Mouse (Mus musculus): ENCODE measurements at regions not wholly inside any gene's neighbourhood (a gene's known extent, or its start where the extent isn't known, plus 50 kb on each side); places are given as distances from the start of the nearest gene placed in this dataset.

- H3K27me3 ChIP-seq, result no peaks in the 10 kb centered on the region
- no peaks in the 10 kb centered on the region for H3K36me3 ChIP-seq
- ATAC-seq (ENCODE audit: insufficient number of reproducible peaks, insufficient read depth, low FRiP score, low TSS enrichment, low read depth), result no peak
- H3K9ac ChIP-seq, result no peak overlapping the region
- WGBS, result 82% methylated on average over 9 of the region's 9 CpGs
- no peaks in the 10 kb centered on the region for H3K9me3 ChIP-seq
- H3K4me1 ChIP-seq, result peaks cover 7% of the 10 kb centered on the region; the same call in 1 of the 2 replicates
- no peak overlapping the region for H3K27ac ChIP-seq
- no peak overlapping the region for H3K4me3 ChIP-seq
- H3K4me2 ChIP-seq, result no peak overlapping the region
Measured at GRCm38 (mm10) chr4:9144226-9145215, 905.7 kb upstream of the Car8 start.

- no peak overlapping the region for H3K4me3 ChIP-seq
- H3K4me1 ChIP-seq, result peaks cover 6% of the 10 kb centered on the region; the same call in 1 of the 2 replicates
- 87% methylated on average over 3 of the region's 3 CpGs for WGBS
- no peak for ATAC-seq (ENCODE audit: insufficient number of reproducible peaks, insufficient read depth, low FRiP score, low TSS enrichment, low read depth)
- no peaks in the 10 kb centered on the region for H3K9me3 ChIP-seq
- H3K27ac ChIP-seq, result no peak overlapping the region
- no peak overlapping the region for H3K9ac ChIP-seq
- no peak overlapping the region for H3K4me2 ChIP-seq
- H3K27me3 ChIP-seq, result no peaks in the 10 kb centered on the region
- H3K36me3 ChIP-seq, result no peaks in the 10 kb centered on the region
Measured at GRCm38 (mm10) chr4:9143087-9143486, 904.2 kb upstream of the Car8 start.

GRCm38 (mm10) chr4:9141946-9142683 lies 903.3 kb upstream of the Car8 start:
- H3K9ac ChIP-seq, result no peak overlapping the region
- H3K9me3 ChIP-seq, result no peaks in the 10 kb centered on the region
- WGBS, result 92% methylated on average over 16 of the region's 16 CpGs
- H3K27ac ChIP-seq, result no peak overlapping the region
- no peaks in the 10 kb centered on the region for H3K36me3 ChIP-seq
- H3K4me3 ChIP-seq, result no peak overlapping the region
- H3K27me3 ChIP-seq, result no peaks in the 10 kb centered on the region
- no peak for ATAC-seq (ENCODE audit: insufficient number of reproducible peaks, insufficient read depth, low FRiP score, low TSS enrichment, low read depth)
- H3K4me2 ChIP-seq, result no peak overlapping the region
- no peaks in the 10 kb centered on the region for H3K4me1 ChIP-seq

GRCm38 (mm10) chr4:9140691-9141090 lies 901.9 kb upstream of the Car8 start:
- Histone ChIP-seq H3K4me3 (no peak overlapping the region), H3K4me2 (no peak overlapping the region), H3K27ac (no peak overlapping the region), H3K9me3 (no peaks in the 10 kb centered on the region), H3K9ac (no peak overlapping the region), H3K4me1 (peaks cover 9% of the 10 kb centered on the region), H3K36me3 (no peaks in the 10 kb centered on the region), H3K27me3 (no peaks in the 10 kb centered on the region)
- WGBS, result 87% methylated on average over 3 of the region's 3 CpGs
- no peak for ATAC-seq (ENCODE audit: insufficient number of reproducible peaks, insufficient read depth, low FRiP score, low TSS enrichment, low read depth)

GRCm38 (mm10) chr4:9136657-9137056 lies 897.8 kb upstream of the Car8 start:
- no peaks in the 10 kb centered on the region for H3K36me3 ChIP-seq
- WGBS, result 41% methylated on average over 13 of the region's 13 CpGs
- H3K27ac ChIP-seq, result no peak overlapping the region
- H3K4me2 ChIP-seq, result peak overlapping the region; percentile 69
- peak overlapping the region; percentile 38 for H3K4me3 ChIP-seq
- H3K4me1 ChIP-seq, result peaks cover 11% of the 10 kb centered on the region
- ATAC-seq (ENCODE audit: insufficient number of reproducible peaks, insufficient read depth, low FRiP score, low TSS enrichment, low read depth), result no peak
- H3K9me3 ChIP-seq, result no peaks in the 10 kb centered on the region
- H3K27me3 ChIP-seq, result no peaks in the 10 kb centered on the region
- H3K9ac ChIP-seq, result peak overlapping the region; percentile 62; the same call in 1 of the 2 replicates

- 16% methylated on average over 10 of the region's 10 CpGs for WGBS
- Histone ChIP-seq H3K9ac (peak overlapping the region; percentile 62), H3K4me1 (peaks cover 11% of the 10 kb centered on the region), H3K4me2 (peak overlapping the region; percentile 69), H3K36me3 (no peaks in the 10 kb centered on the region), H3K4me3 (peak overlapping the region; percentile 38), H3K9me3 (no peaks in the 10 kb centered on the region), H3K27me3 (no peaks in the 10 kb centered on the region), H3K27ac (no peak overlapping the region)
- no peak for ATAC-seq (ENCODE audit: insufficient number of reproducible peaks, insufficient read depth, low FRiP score, low TSS enrichment, low read depth)
Measured at GRCm38 (mm10) chr4:9136188-9136569, 897.3 kb upstream of the Car8 start.

- Histone ChIP-seq H3K36me3 (no peaks in the 10 kb centered on the region), H3K9ac (no peak overlapping the region; the same call in 1 of the 2 replicates), H3K4me2 (peak overlapping the region; percentile 69), H3K9me3 (no peaks in the 10 kb centered on the region), H3K4me3 (peak overlapping the region; percentile 38), H3K4me1 (peaks cover 11% of the 10 kb centered on the region), H3K27ac (no peak overlapping the region), H3K27me3 (no peaks in the 10 kb centered on the region)
- 9% methylated on average over 21 of the region's 21 CpGs for WGBS
- 0 out of 2 replicates have a peak, but pooled peaks have one; percentile 67 for ATAC-seq (ENCODE audit: insufficient number of reproducible peaks, insufficient read depth, low FRiP score, low TSS enrichment, low read depth)
Measured at GRCm38 (mm10) chr4:9135481-9136187, 896.8 kb upstream of the Car8 start.

- no peak overlapping the region for H3K27ac ChIP-seq
- no peaks in the 10 kb centered on the region for H3K27me3 ChIP-seq
Measured at GRCm38 (mm10) chr4:9133695-9134094, 894.9 kb upstream of the Car8 start.

GRCm38 (mm10) chr4:9132982-9133625 lies 894.3 kb upstream of the Car8 start:
- Histone ChIP-seq H3K4me1 (peaks cover 11% of the 10 kb centered on the region), H3K36me3 (no peaks in the 10 kb centered on the region), H3K9ac (no peak overlapping the region), H3K4me3 (no peak overlapping the region), H3K27ac (no peak overlapping the region), H3K9me3 (no peaks in the 10 kb centered on the region), H3K27me3 (no peaks in the 10 kb centered on the region), H3K4me2 (no peak overlapping the region)
- no peak for ATAC-seq (ENCODE audit: insufficient number of reproducible peaks, insufficient read depth, low FRiP score, low TSS enrichment, low read depth)
- 69% methylated on average over 12 of the region's 12 CpGs for WGBS

More at GRCm38 (mm10) chr4:9133695-9134094, 894.9 kb upstream of the Car8 start:
- Histone ChIP-seq H3K4me3 (no peak overlapping the region), H3K4me1 (peaks cover 11% of the 10 kb centered on the region), H3K4me2 (no peak overlapping the region), H3K9ac (no peak overlapping the region), H3K9me3 (no peaks in the 10 kb centered on the region), H3K36me3 (no peaks in the 10 kb centered on the region)
- ATAC-seq (ENCODE audit: insufficient number of reproducible peaks, insufficient read depth, low FRiP score, low TSS enrichment, low read depth), result no peak
- WGBS, result 83% methylated on average over 2 of the region's 2 CpGs

- Histone ChIP-seq H3K4me2 (no peak overlapping the region), H3K4me3 (no peak overlapping the region), H3K9ac (no peak overlapping the region), H3K27me3 (no peaks in the 10 kb centered on the region), H3K27ac (no peak overlapping the region), H3K36me3 (no peaks in the 10 kb centered on the region), H3K9me3 (no peaks in the 10 kb centered on the region), H3K4me1 (peaks cover 11% of the 10 kb centered on the region)
- ATAC-seq (ENCODE audit: insufficient number of reproducible peaks, insufficient read depth, low FRiP score, low TSS enrichment, low read depth), result no peak
- 90% methylated on average over 6 of the region's 6 CpGs for WGBS
Measured at GRCm38 (mm10) chr4:9132356-9132755, 893.5 kb upstream of the Car8 start.

GRCm38 (mm10) chr4:9131610-9132009 lies 892.8 kb upstream of the Car8 start:
- peaks cover 9% of the 10 kb centered on the region for H3K4me1 ChIP-seq
- H3K9me3 ChIP-seq, result no peaks in the 10 kb centered on the region
- H3K27me3 ChIP-seq, result no peaks in the 10 kb centered on the region
- H3K27ac ChIP-seq, result no peak overlapping the region
- no peak overlapping the region for H3K9ac ChIP-seq
- H3K36me3 ChIP-seq, result no peaks in the 10 kb centered on the region
- ATAC-seq (ENCODE audit: insufficient number of reproducible peaks, insufficient read depth, low FRiP score, low TSS enrichment, low read depth), result no peak
- WGBS, result 84% methylated on average over 9 of the region's 9 CpGs
- no peak overlapping the region for H3K4me3 ChIP-seq
- H3K4me2 ChIP-seq, result no peak overlapping the region

All from embryonic facial prominence, embryonic 13.5 days (tissue).